Mouse (Mus musculus): Measurements from ENCODE around the gene Rhobtb1. TPM values are rescaled to one million over a fixed set of nuclear protein-coding genes. Genes with fewer than 3 reads are reported as not detected.

The Rhobtb1 gene
- polyA plus RNA-seq, 1 experiment from 2014 or later, result 12.8 TPM

- no peak overlapping the region for H3K4me2 ChIP-seq (ENCODE audit: low read length)
- no peak for DNase-seq (ENCODE audit: low spot score)
Measured at GRCm38 (mm10) chr10:69275811-69276775, 124.9 kb downstream of the Rhobtb1 start.

GRCm38 (mm10) chr10:69276920-69277435 is 125.7 kb downstream of the Rhobtb1 start:
- H3K9me3 ChIP-seq (replicated peaks; ENCODE audit: control insufficient read depth, low read length), result no peaks in the 10 kb centered on the region
- DNase-seq (ENCODE audit: low spot score) (no peak), ATAC-seq (no peak)
- WGBS, result 87% methylated on average over 9 of the region's 9 CpGs
- no peak overlapping the region for H3K4me2 ChIP-seq (ENCODE audit: low read length)
- no peak overlapping the region for H3K27ac ChIP-seq (ENCODE audit: low read depth, low read length)
- H3K36me3 ChIP-seq (ENCODE audit: control insufficient read depth, insufficient read depth, low read length), result peaks cover 5% of the 10 kb centered on the region
- H3K27me3 ChIP-seq (replicated peaks; ENCODE audit: control insufficient read depth, insufficient read depth, low read length), result no peaks in the 10 kb centered on the region
- H3K4me3 ChIP-seq (ENCODE audit: low read depth, low read length), result no peak overlapping the region
- no peaks in the 10 kb centered on the region for H3K4me1 ChIP-seq (ENCODE audit: control insufficient read depth, insufficient read depth, low read length)
- no peak overlapping the region for H3K9ac ChIP-seq (ENCODE audit: low read length)

More at GRCm38 (mm10) chr10:69275811-69276775, 124.9 kb downstream of the Rhobtb1 start:
- Histone ChIP-seq H3K9ac (ENCODE audit: low read length) (no peak overlapping the region), H3K36me3 (ENCODE audit: control insufficient read depth, insufficient read depth, low read length) (peaks cover 5% of the 10 kb centered on the region), H3K27me3 (replicated peaks; ENCODE audit: control insufficient read depth, insufficient read depth, low read length) (no peaks in the 10 kb centered on the region), H3K4me3 (ENCODE audit: low read depth, low read length) (no peak overlapping the region), H3K4me1 (ENCODE audit: control insufficient read depth, insufficient read depth, low read length) (no peaks in the 10 kb centered on the region), H3K9me3 (replicated peaks; ENCODE audit: control insufficient read depth, low read length) (no peaks in the 10 kb centered on the region), H3K27ac (ENCODE audit: low read depth, low read length) (no peak overlapping the region)
- WGBS, result 85% methylated on average over 12 of the region's 12 CpGs
- no peak for ATAC-seq

GRCm38 (mm10) chr10:69278764-69279606 is 127.8 kb downstream of the Rhobtb1 start:
- no peaks in the 10 kb centered on the region for H3K9me3 ChIP-seq (replicated peaks; ENCODE audit: control insufficient read depth, low read length)
- DNase-seq (ENCODE audit: low spot score) (no peak), ATAC-seq (no peak)
- H3K27me3 ChIP-seq (replicated peaks; ENCODE audit: control insufficient read depth, insufficient read depth, low read length), result no peaks in the 10 kb centered on the region
- H3K27ac ChIP-seq (ENCODE audit: low read depth, low read length), result no peak overlapping the region
- 82% methylated on average over 18 of the region's 18 CpGs for WGBS
- no peak overlapping the region for H3K9ac ChIP-seq (ENCODE audit: low read length)
- H3K4me3 ChIP-seq (ENCODE audit: low read depth, low read length), result no peak overlapping the region
- no peaks in the 10 kb centered on the region for H3K4me1 ChIP-seq (ENCODE audit: control insufficient read depth, insufficient read depth, low read length)
- H3K4me2 ChIP-seq (ENCODE audit: low read length), result no peak overlapping the region
- no peaks in the 10 kb centered on the region; the same call in 1 of the 2 replicates for H3K36me3 ChIP-seq (ENCODE audit: control insufficient read depth, insufficient read depth, low read length)

- no peaks in the 10 kb centered on the region for H3K27me3 ChIP-seq (replicated peaks; ENCODE audit: control insufficient read depth, insufficient read depth, low read length)
- WGBS, result 71% methylated on average over 7 of the region's 7 CpGs
Measured at GRCm38 (mm10) chr10:69279607-69279978, 128.4 kb downstream of the Rhobtb1 start.

GRCm38 (mm10) chr10:69286939-69287338 is 135.7 kb downstream of the Rhobtb1 start:
- WGBS, result 90% methylated on average over 3 of the region's 3 CpGs
- ATAC-seq, result no peak
- H3K9me3 ChIP-seq (replicated peaks; ENCODE audit: control insufficient read depth, low read length), result no peaks in the 10 kb centered on the region

More at GRCm38 (mm10) chr10:69279607-69279978, 128.4 kb downstream of the Rhobtb1 start:
- no peaks in the 10 kb centered on the region for H3K4me1 ChIP-seq (ENCODE audit: control insufficient read depth, insufficient read depth, low read length)
- no peak overlapping the region for H3K4me2 ChIP-seq (ENCODE audit: low read length)
- ATAC-seq (no peak), DNase-seq (ENCODE audit: low spot score) (no peak)
- no peaks in the 10 kb centered on the region for H3K36me3 ChIP-seq (ENCODE audit: control insufficient read depth, insufficient read depth, low read length)
- no peak overlapping the region for H3K27ac ChIP-seq (ENCODE audit: low read depth, low read length)
- no peak overlapping the region for H3K4me3 ChIP-seq (ENCODE audit: low read depth, low read length)
- H3K9ac ChIP-seq (ENCODE audit: low read length), result no peak overlapping the region
- H3K9me3 ChIP-seq (replicated peaks; ENCODE audit: control insufficient read depth, low read length), result no peaks in the 10 kb centered on the region

GRCm38 (mm10) chr10:69288086-69288485 is 136.9 kb downstream of the Rhobtb1 start:
- H3K9ac ChIP-seq (ENCODE audit: low read length), result no peak overlapping the region
- H3K36me3 ChIP-seq (ENCODE audit: control insufficient read depth, insufficient read depth, low read length), result peaks cover 9% of the 10 kb centered on the region; the same call in 1 of the 2 replicates

More at GRCm38 (mm10) chr10:69286939-69287338, 135.7 kb downstream of the Rhobtb1 start:
- no peak overlapping the region for H3K27ac ChIP-seq (ENCODE audit: low read depth, low read length)
- H3K4me1 ChIP-seq (ENCODE audit: control insufficient read depth, insufficient read depth, low read length), result no peaks in the 10 kb centered on the region
- peaks cover 9% of the 10 kb centered on the region; the same call in 1 of the 2 replicates for H3K36me3 ChIP-seq (ENCODE audit: control insufficient read depth, insufficient read depth, low read length)
- H3K4me2 ChIP-seq (ENCODE audit: low read length), result no peak overlapping the region
- no peak overlapping the region for H3K9ac ChIP-seq (ENCODE audit: low read length)
- no peak overlapping the region for H3K4me3 ChIP-seq (ENCODE audit: low read depth, low read length)
- no peaks in the 10 kb centered on the region for H3K27me3 ChIP-seq (replicated peaks; ENCODE audit: control insufficient read depth, insufficient read depth, low read length)
- no peak for DNase-seq (ENCODE audit: low spot score)

GRCm38 (mm10) chr10:69288720-69289119 is 137.5 kb downstream of the Rhobtb1 start:
- H3K4me2 ChIP-seq (ENCODE audit: low read length), result no peak overlapping the region
- no peaks in the 10 kb centered on the region for H3K27me3 ChIP-seq (replicated peaks; ENCODE audit: control insufficient read depth, insufficient read depth, low read length)
- ATAC-seq (no peak), DNase-seq (ENCODE audit: low spot score) (no peak)
- no peaks in the 10 kb centered on the region for H3K4me1 ChIP-seq (ENCODE audit: control insufficient read depth, insufficient read depth, low read length)
- H3K4me3 ChIP-seq (ENCODE audit: low read depth, low read length), result no peak overlapping the region
- WGBS, result 90% methylated on average over 6 of the region's 6 CpGs
- no peak overlapping the region for H3K9ac ChIP-seq (ENCODE audit: low read length)
- H3K27ac ChIP-seq (ENCODE audit: low read depth, low read length), result no peak overlapping the region
- H3K9me3 ChIP-seq (replicated peaks; ENCODE audit: control insufficient read depth, low read length), result no peaks in the 10 kb centered on the region
- peaks cover 9% of the 10 kb centered on the region; the same call in 1 of the 2 replicates for H3K36me3 ChIP-seq (ENCODE audit: control insufficient read depth, insufficient read depth, low read length)

More at GRCm38 (mm10) chr10:69288086-69288485, 136.9 kb downstream of the Rhobtb1 start:
- Histone ChIP-seq H3K9me3 (replicated peaks; ENCODE audit: control insufficient read depth, low read length) (no peaks in the 10 kb centered on the region), H3K4me3 (ENCODE audit: low read depth, low read length) (no peak overlapping the region), H3K4me2 (ENCODE audit: low read length) (no peak overlapping the region), H3K27me3 (replicated peaks; ENCODE audit: control insufficient read depth, insufficient read depth, low read length) (no peaks in the 10 kb centered on the region), H3K27ac (ENCODE audit: low read depth, low read length) (no peak overlapping the region), H3K4me1 (ENCODE audit: control insufficient read depth, insufficient read depth, low read length) (no peaks in the 10 kb centered on the region)
- no peak for ATAC-seq
- 96% methylated on average over 4 of the region's 4 CpGs for WGBS
- no peak for DNase-seq (ENCODE audit: low spot score)

GRCm38 (mm10) chr10:69290736-69291135 is 139.5 kb downstream of the Rhobtb1 start:
- 93% methylated on average over 8 of the region's 8 CpGs for WGBS
- H3K4me1 ChIP-seq (ENCODE audit: control insufficient read depth, insufficient read depth, low read length), result no peaks in the 10 kb centered on the region
- H3K36me3 ChIP-seq (ENCODE audit: control insufficient read depth, insufficient read depth, low read length), result peaks cover 4% of the 10 kb centered on the region; the same call in 1 of the 2 replicates
- no peak overlapping the region for H3K4me2 ChIP-seq (ENCODE audit: low read length)
- H3K27ac ChIP-seq (ENCODE audit: low read depth, low read length), result no peak overlapping the region
- DNase-seq (ENCODE audit: low spot score) (no peak), ATAC-seq (no peak)
- H3K27me3 ChIP-seq (replicated peaks; ENCODE audit: control insufficient read depth, insufficient read depth, low read length), result no peaks in the 10 kb centered on the region
- no peaks in the 10 kb centered on the region for H3K9me3 ChIP-seq (replicated peaks; ENCODE audit: control insufficient read depth, low read length)
- H3K4me3 ChIP-seq (ENCODE audit: low read depth, low read length), result no peak overlapping the region
- H3K9ac ChIP-seq (ENCODE audit: low read length), result no peak overlapping the region

Data from forebrain, embryonic 14.5 days (tissue).